Mouse (Mus musculus): Measurements from ENCODE around the gene Wdr59.

- TF ChIP-seq CTCF (conservative IDR thresholded peaks at IDR 0.05; ENCODE audit: low read length) (no peak), NANOG (IDR thresholded peaks at IDR 0.05; ENCODE audit: borderline replicate concordance, low read length) (no peak), POU5F1 (IDR thresholded peaks at IDR 0.05; ENCODE audit: borderline replicate concordance, low read length) (no peak)
These were observed 57.4 kb downstream of the Wdr59 start for GRCm38 (mm10) chr8:111464526-111464925.
